Mouse (Mus musculus) thymus, adult 2 months (tissue): Measurements from ENCODE around the gene Ifi202b.
"Not testable (repeated sequence)": the region's sequence is repeated elsewhere in the genome, so short reads cannot be mapped to it uniquely, and the experiment has no call there.

Source experiments
- CTCF ChIP-seq: fragments of 200-500 bp; IDR thresholded peaks from 2 replicates; pipeline ENCODE4 v1.5.1; 2012; ENCODE audit warnings: mild to moderate bottlenecking, control low read depth, low read length, moderate library complexity, borderline replicate concordance; ENCODE audit not compliant: control insufficient read depth, poor library complexity, insufficient read depth; ENCODE audit errors: extremely low read depth
- POLR2A ChIP-seq: fragments of 200-500 bp; IDR thresholded peaks from 2 replicates; pipeline ENCODE4 v1.6.1; 2012; ENCODE audit warnings: mild to moderate bottlenecking, low read length, control low read depth, moderate library complexity; ENCODE audit not compliant: control insufficient read depth, poor library complexity, insufficient read depth; ENCODE audit errors: extremely low read depth

DNA sequence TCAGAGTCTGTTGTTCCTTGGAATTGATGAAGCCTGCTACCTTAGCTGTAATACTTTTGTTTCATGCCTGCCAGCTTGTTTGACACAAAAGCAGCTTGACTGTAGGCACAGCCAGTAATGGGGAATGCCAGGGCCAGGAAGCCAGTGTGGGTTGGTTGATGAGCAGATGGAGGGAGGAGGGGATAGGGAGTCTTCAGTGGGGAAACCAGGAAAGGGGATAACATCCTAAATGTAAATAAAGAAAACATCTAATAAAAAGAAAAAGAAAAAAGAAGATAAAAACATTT, 39.8 kb downstream of the Ifi202b start:
- TF ChIP-seq POLR2A, CTCF: not testable (repeated sequence)
